Mouse (Mus musculus) ES-E14 (cell line): ENCODE measurements around the gene Spata21.

ENCODE experiments used
- CHD2 ChIP-seq: IDR thresholded peaks from 2 replicates; pipeline ENCODE4 v1.6.1; 2014; ENCODE audit warnings: mild to moderate bottlenecking, low read depth, low read length, inconsistent platforms
- HCFC1 ChIP-seq: IDR thresholded peaks from 2 replicates; pipeline ENCODE4 v1.6.1; 2012; ENCODE audit warnings: low read length, inconsistent platforms, borderline replicate concordance; ENCODE audit not compliant: insufficient read depth
- MAFK ChIP-seq: IDR thresholded peaks from 2 replicates; pipeline ENCODE4 v1.6.1; 2014; ENCODE audit warnings: mild to moderate bottlenecking, low read depth, low read length, inconsistent platforms; ENCODE audit not compliant: insufficient read depth
- ZC3H11A ChIP-seq: IDR thresholded peaks from 2 replicates; pipeline ENCODE4 v1.6.1; 2012; ENCODE audit warnings: low read depth, mild to moderate bottlenecking, inconsistent platforms, low read length, borderline replicate concordance
- ZNF384 ChIP-seq: IDR thresholded peaks from 2 replicates; pipeline ENCODE4 v1.6.1; 2012; ENCODE audit warnings: low read depth, low read length, inconsistent platforms

GRCm38 (mm10) chr4:141113831-141114230 is 25.7 kb downstream of the Spata21 start:
- no peak for TF ChIP-seq ZC3H11A
- no peak for TF ChIP-seq MAFK
- no peak for TF ChIP-seq HCFC1
- no peak for TF ChIP-seq CHD2
- TF ChIP-seq ZNF384: no peak
